Mouse (Mus musculus) testis, postnatal 14 days (tissue): ENCODE data around the gene Cuedc1.

Experiments
- DNase-seq: peaks from one replicate; pipeline ENCODE4 v3.0.0; 2021; ENCODE audit warnings: low spot score

Cuedc1 gene

DNA sequence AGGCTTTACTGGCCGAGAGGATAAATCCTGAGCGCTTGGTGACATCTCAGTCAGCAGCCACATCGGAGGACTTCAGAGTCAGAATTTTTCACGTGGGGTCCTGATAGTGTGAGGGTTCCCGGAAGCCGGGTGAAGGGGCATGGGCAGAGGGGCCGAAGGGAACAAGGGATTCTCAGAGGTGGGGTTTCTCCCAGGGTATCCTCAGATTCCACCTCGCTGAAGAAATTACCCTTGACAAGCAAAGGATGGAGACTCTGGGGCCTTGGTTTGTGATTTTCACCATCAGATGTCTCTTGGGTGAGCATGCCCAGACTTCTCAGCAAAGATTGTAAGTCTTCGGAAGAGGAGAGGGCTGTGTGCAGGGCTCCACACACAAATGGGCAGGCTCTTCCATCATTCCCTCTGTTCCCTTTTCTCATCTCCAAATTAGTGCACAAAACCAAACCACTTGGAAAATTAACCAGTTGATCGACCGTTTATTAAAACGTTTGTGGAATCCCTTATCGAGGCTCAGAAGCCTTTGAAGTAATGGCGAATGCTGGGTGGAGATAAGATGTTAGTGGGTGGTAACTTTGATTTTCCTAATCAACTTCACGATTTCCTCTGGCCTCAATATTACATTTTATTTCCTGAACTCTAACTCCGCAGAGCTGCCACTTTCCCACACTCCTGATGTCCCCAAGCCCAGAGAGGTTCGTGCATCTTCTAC is at the start of gene Cuedc1:
Cuedc1 (plus strand) TSS at position 38 of the 709 bp plus-strand sequence.
- DNase-seq = no peak

DNA sequence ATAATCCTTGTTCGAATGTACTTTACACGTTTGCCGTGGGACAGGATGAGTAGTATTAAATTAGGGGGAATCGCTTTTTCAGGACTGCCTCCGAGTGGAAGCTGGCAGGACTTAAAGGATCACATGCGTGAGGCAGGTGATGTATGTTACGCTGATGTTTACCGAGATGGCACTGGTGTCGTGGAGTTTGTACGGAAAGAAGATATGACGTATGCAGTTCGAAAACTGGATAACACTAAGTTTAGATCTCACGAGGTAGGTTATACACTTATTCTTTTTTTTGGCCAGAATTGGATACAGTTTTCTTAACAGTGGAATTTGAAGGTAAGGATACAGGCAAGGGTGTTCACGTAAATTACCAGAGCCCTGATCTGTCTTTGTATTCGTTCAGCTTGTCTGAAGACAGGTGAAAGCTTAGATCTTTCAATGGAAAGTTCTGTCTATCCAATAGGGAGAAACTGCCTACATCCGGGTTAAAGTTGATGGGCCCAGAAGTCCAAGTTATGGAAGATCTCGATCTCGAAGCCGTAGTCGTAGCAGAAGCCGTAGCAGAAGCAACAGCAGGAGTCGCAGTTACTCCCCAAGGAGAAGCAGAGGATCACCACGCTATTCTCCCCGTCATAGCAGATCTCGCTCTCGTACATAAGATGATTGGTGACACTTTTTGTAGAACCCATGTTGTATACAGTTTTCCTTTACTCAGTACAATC is 48.7 kb upstream of the Cuedc1 start:
- no peak for DNase-seq

DNA sequence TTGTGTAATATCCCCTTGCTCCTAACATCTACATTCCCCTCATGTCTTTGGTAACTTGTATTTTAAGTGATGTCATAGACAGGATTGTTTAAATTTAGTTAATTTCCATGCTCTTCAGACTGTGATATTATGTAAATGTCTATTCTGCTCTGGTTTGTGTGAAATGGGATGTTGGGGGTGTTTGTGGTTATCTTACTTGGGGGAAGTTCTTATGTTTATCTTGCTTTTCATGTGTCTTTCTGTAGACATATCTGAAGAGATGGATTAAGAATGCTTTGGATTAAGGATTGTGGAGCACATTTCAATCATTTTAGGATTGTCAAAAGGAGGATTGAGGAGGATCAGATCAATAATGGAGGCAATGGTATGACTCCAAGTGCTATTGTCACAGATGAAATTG is 48.1 kb upstream of the Cuedc1 start:
- DNase-seq = no peak

GRCm38 (mm10) chr11:88052638-88053037 is 45.2 kb upstream of the Cuedc1 start:
- no peak for DNase-seq

DNA sequence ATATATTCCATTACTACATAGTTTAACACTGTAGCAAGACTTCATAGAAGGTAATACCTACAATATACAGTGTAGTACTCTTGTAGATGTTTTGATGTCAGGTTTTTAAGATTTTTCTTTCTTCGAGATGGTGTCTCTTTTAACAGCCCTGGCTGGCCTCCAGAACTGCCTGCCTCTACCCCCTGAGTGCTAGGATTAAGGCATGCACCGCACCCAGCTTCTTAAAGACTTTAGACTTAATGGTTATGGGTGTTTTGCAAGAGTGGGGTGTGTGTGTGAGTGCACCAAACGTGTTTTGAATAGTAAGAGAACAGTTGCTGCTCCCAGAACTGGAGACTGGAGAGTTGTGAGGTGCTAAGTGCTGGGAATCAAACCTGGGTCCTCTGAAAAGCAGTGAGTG is 44.0 kb upstream of the Cuedc1 start:
- DNase-seq = no peak

DNA sequence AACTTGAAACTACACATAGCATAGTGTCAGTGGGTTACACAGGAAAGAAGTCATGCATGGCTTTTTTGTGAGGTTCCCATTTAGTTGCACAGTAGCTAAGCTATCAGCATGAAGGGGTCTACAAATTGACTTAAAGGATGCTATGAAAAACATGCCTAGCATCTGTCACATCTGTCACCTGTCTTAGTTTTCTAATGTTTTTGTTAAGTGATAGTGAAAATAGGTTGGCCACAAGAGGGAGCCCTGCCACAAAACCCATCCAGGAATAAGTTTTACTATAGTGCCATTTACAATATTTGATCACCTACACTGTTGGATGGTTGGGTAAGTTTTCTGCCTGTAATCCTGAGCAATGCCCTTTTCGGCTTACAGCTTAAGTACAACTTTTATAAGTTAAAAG is 43.3 kb upstream of the Cuedc1 start:
- DNase-seq = no peak

DNA sequence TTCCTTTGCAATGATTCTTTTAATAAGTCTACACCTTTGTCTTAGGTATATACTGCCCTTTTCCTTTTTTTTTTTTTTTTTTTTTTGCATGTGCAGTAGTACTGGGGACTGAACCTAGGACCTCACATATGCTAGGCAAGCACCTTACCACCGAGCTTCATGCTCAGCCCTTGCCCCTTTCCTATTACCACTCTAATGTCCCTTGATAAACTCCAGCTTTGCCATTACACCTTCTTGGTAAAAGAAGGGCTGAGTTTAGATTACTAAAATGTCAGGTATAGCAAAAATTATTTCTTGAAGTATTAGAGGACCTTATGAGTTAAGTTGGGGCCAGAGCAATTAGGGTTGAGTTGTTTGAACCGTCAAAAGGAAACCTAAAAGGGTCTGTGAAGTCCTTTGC is 42.1 kb upstream of the Cuedc1 start:
- no peak for DNase-seq

- no peak for DNase-seq
Measured at GRCm38 (mm10) chr11:88057788-88058187, 40.1 kb upstream of the Cuedc1 start.

GRCm38 (mm10) chr11:88059141-88059540 is 38.7 kb upstream of the Cuedc1 start:
- no peak for DNase-seq

GRCm38 (mm10) chr11:88061892-88062625 is 35.8 kb upstream of the Cuedc1 start:
- no peak for DNase-seq

DNA sequence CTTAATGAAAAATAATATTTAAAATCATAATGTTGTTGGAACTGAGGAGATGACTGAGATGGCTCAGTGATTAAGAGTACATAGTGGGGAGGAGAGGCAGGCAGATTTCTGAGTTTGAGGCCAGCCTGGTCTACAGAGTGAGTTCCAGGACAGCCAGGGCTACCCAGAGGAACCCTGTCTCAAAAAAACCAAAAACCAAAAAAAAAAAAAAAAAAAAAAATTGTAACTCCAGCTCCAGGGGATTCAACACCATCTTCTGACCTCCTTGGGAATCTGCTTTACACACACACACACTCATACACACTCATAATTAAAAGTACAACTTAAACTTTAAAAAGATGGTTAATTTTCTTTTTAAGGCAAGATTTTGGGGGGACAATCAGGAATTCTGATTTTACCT is 32.1 kb upstream of the Cuedc1 start:
- no peak for DNase-seq

DNA sequence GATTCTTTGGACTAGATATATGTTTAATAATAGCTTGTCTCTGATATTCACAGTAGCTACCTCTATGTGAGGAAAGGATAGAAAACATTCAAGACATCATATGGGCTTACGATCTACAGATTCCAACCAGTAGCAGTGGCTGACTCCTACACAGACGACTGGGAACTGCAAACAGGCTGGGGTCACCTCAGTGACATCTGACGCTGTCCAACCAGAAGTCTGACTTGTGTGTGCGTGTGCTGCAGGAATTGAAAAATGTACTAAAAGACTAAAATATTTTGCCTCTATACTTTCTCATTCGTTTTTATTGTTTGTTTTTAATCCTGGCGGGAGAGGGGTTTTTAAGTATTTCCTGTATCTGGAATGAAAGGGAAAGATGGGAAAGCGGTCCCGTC is 30.7 kb upstream of the Cuedc1 start:
- no peak for DNase-seq

- peak; percentile 83 for DNase-seq
Measured at GRCm38 (mm10) chr11:88067586-88068410, 30.1 kb upstream of the Cuedc1 start, which contains the start of gene Vezf1. Gene Vezf1 (plus strand): TSS chr11:88068279.

GRCm38 (mm10) chr11:88068411-88069245 is 29.2 kb upstream of the Cuedc1 start:
- peak; percentile 76 for DNase-seq

- no peak for DNase-seq
Measured at GRCm38 (mm10) chr11:88069246-88069570, 28.6 kb upstream of the Cuedc1 start.

DNA sequence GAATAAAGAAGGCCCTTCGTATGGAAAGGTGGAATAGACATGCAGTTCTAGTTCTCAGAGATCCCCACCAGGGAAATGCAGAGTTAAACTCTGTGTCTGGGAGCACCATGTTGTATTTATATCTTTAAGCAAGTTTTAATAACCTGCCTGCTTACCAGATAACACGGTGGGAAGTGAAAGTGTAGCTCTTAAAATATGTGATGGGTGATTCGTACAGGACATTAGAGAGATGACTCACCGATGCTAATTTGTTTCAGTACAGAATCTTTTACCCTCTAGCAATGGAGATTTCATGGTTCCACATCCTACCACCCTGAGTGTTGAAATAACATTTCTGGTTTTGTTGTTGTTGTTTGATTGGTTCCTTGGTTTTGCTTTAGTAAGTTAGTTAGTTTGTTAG is 27.5 kb upstream of the Cuedc1 start:
- no peak for DNase-seq

DNA sequence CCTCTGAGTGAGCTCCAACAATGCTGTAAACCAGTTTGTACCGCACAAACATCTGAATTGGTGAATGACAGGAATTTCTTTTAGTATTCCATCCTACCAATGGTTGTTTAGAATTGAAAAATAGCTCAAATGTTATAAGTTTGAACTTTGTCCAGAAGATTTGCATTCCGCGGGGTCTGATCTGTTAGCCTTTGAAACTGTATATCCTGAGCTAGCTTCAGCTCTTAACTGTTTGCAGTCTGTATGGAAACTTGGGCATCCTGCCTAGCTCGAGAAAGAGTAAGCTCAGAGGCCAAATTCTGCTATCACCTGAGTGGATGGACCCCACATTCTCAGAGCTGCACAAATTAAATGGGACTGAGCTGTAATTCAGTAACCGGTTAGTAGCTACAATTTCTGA is 26.7 kb upstream of the Cuedc1 start:
- no peak for DNase-seq

DNA sequence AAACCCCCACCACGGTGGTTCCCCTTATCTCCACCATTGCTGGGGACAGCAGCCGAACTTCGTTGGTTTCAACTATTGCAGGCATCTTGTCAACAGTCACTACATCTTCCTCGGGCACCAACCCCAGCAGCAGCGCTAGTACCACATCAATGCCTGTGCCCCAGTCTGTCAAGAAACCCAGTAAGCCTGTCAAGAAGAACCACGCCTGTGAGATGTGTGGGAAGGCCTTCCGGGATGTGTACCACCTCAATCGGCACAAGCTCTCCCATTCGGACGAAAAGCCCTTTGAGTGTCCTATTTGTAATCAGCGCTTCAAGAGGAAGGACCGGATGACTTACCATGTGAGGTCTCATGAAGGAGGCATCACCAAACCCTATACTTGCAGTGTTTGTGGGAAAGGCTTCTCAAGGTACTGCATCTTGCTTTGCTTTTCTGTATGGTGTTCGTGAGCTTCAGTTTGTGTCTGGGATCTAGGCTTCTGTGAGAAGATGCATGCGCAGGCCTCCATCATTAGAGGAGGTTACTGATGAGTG is 24.4 kb upstream of the Cuedc1 start:
- no peak for DNase-seq

DNA sequence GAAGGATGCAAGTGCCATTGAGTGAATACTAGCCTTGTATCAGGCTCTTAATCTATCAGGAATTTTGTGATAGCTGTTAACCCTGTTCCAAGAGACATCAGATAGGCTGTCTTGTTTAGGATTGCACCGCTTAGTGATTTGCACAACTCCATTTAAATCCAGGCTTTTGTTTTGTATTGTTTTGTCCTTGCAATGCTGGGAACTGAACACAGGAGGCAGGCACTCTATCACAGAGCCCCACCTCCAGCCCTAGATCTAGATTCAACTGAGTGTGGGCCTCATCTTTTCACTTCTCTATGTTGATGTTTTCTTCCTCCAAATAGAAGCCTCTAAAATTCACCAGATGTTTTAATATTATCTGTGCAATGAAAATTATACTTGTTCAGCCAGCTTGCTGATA is 22.2 kb upstream of the Cuedc1 start:
- no peak for DNase-seq

DNA sequence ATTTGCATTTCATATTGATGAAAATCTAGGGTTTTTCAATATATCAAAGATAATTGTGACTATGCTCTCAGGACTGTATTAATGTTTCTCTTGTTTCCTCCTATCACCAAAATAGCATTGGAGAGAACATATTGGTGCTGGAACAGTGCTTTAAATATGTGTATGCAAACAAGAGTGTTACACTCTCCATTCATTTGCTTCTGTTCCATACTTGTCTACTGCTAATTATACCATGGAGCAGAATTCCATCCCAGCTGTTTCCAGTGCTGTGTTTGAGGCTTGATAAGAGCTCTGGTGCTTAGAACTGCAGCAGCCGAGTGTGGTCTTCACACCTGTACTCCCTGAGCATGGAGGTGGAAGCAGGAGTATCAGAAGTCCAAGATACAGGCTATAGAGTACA is 21.5 kb upstream of the Cuedc1 start:
- DNase-seq = no peak

GRCm38 (mm10) chr11:88083699-88084098 is 14.2 kb upstream of the Cuedc1 start:
- no peak for DNase-seq
